Mouse (Mus musculus) forebrain, embryonic 11.5 days (tissue): ENCODE data around the gene Olfr124. TPM values are rescaled to one million over a fixed set of nuclear protein-coding genes. Genes with fewer than 3 reads are reported as not detected.

Experiments
- ATAC-seq: fragments of 200-750 bp; cut with Nextera tagmentation; replicated peaks from 2 replicates; pipeline ENCODE4 v1.8.0; 2017; ENCODE audit warnings: moderate TSS enrichment; ENCODE audit not compliant: low FRiP score
- DNase-seq: peaks from one replicate; pipeline ENCODE4 v3.0.0-alpha.2; 2017; ENCODE audit warnings: low spot score
- H3K27ac ChIP-seq: fragments of 300-500 bp; sonication (generic); 2 replicates; pipeline ENCODE4 v1.5.1; 2014; ENCODE audit warnings: low read depth, low read length
- H3K27me3 ChIP-seq: fragments of 300-500 bp; sonication (generic); 2 replicates; pipeline ENCODE4 v1.6.1; 2014; ENCODE audit warnings: mild to moderate bottlenecking, low read length, mixed read lengths; ENCODE audit not compliant: control insufficient read depth, insufficient read depth
- H3K36me3 ChIP-seq: fragments of 300-500 bp; sonication (generic); 2 replicates; pipeline ENCODE4 v1.6.1; 2014; ENCODE audit warnings: mild to moderate bottlenecking, low read length, moderate library complexity, mixed read lengths; ENCODE audit not compliant: control insufficient read depth, insufficient read depth
- H3K4me1 ChIP-seq: fragments of 300-500 bp; sonication (generic); replicated peaks from 2 replicates; pipeline ENCODE4 v1.6.1; 2014; ENCODE audit warnings: low read length, mixed read lengths; ENCODE audit not compliant: control insufficient read depth, insufficient read depth
- H3K4me2 ChIP-seq: fragments of 300-500 bp; sonication (generic); 2 replicates; pipeline ENCODE4 v1.6.1; 2014; ENCODE audit warnings: low read depth, mild to moderate bottlenecking, low read length, moderate library complexity, mixed read lengths; ENCODE audit not compliant: severe bottlenecking
- H3K4me3 ChIP-seq: fragments of 300-500 bp; sonication (generic); 2 replicates; pipeline ENCODE4 v1.5.1; 2014; ENCODE audit warnings: low read depth, low read length
- H3K9ac ChIP-seq: fragments of 300-500 bp; sonication (generic); 2 replicates; pipeline ENCODE4 v1.6.1; 2014; ENCODE audit warnings: low read length
- H3K9me3 ChIP-seq: fragments of 300-500 bp; sonication (generic); 2 replicates; pipeline ENCODE4 v1.6.1; 2016; ENCODE audit warnings: low read length, mixed read lengths; ENCODE audit not compliant: control insufficient read depth
- WGBS: fragments of 180-500 bp; shearing (Covaris S2); extraction: QIAGEN DNeasy Blood & Tissue Kit; methylation state at CpG from one replicate; pipeline ENCODE4 v1.1.7; 2014; 5-methylcytosine and 5-hydroxymethylcytosine counted together
- polyA plus RNA-seq: library from polyadenylated mRNA; unstranded; fragments of >200 nt; fragmentation: Nextera tagmentation; extraction: Ambion mirVana; gene quantifications from 2 replicates; pipeline ENCODE4 v1.2.1, GENCODE M21; 2014

Gene Olfr124
- not detected in 2 replicates for polyA plus RNA-seq

GRCm38 (mm10) chr17:37799588-37799987 is at the start of gene Olfr124:
Gene Olfr124, plus strand, starts transcription at chr17:37799888.
- no peak for ATAC-seq
- no peak within 1 kb of the TSS for H3K27ac ChIP-seq
- H3K4me2 ChIP-seq, result no peak within 1 kb of the TSS
- WGBS, result 89% methylated on average over 3 of the region's 3 CpGs
- H3K4me1 ChIP-seq, result no peaks in the 10 kb centered on the region
- H3K9ac ChIP-seq, result no peak within 1 kb of the TSS
- H3K9me3 ChIP-seq, result no peaks in the 10 kb centered on the region
- no peak within 1 kb of the TSS for H3K4me3 ChIP-seq
- H3K36me3 ChIP-seq, result no peaks in the 10 kb centered on the region
- no peaks in the 10 kb centered on the region for H3K27me3 ChIP-seq
- no peak for DNase-seq

- no peak for ATAC-seq
- WGBS, result 89% methylated on average over 4 of the region's 4 CpGs
- Histone ChIP-seq H3K36me3 (no peaks in the 10 kb centered on the region), H3K4me2 (no peak within 1 kb of the TSS), H3K27me3 (no peaks in the 10 kb centered on the region), H3K27ac (no peak within 1 kb of the TSS), H3K4me3 (no peak within 1 kb of the TSS), H3K9ac (no peak within 1 kb of the TSS), H3K4me1 (no peaks in the 10 kb centered on the region), H3K9me3 (no peaks in the 10 kb centered on the region)
- no peak for DNase-seq
Observed at GRCm38 (mm10) chr17:37768307-37768706, 31.4 kb upstream of the Olfr124 start, which contains the start of gene Olfr122. Gene Olfr122, plus strand, starts transcription at chr17:37768607.

DNA sequence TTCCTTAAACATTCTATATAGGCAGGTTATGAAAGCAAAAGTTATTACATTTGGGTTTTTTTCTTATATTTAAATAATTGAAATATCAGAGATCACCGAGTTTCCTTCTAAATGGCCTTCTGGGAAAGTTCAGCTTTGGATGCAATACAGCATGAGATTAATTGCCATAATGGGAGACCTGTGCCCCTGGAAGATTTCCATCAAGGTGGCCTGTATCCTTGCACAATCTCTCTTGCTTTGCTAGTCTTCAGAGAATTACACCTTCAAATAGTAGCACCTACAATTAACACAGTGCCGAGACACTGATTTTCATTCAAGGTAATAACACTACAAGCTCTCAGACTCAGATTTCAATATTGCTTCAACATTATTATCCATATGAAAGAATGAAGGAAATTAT is 6.5 kb upstream of the Olfr124 start, which contains the start of gene Olfr123:
Gene Olfr123, plus strand, starts transcription at position 301 of the 400 bp plus-strand sequence.
- H3K27ac ChIP-seq, result no peak within 1 kb of the TSS
- DNase-seq, result no peak
- WGBS, result 91% methylated on average over 2 of the region's 2 CpGs
- H3K9me3 ChIP-seq, result no peaks in the 10 kb centered on the region
- no peak within 1 kb of the TSS for H3K9ac ChIP-seq
- no peak within 1 kb of the TSS for H3K4me3 ChIP-seq
- no peak within 1 kb of the TSS for H3K4me2 ChIP-seq
- H3K4me1 ChIP-seq, result no peaks in the 10 kb centered on the region
- no peaks in the 10 kb centered on the region for H3K27me3 ChIP-seq
- ATAC-seq, result no peak
- H3K36me3 ChIP-seq, result no peaks in the 10 kb centered on the region

DNA sequence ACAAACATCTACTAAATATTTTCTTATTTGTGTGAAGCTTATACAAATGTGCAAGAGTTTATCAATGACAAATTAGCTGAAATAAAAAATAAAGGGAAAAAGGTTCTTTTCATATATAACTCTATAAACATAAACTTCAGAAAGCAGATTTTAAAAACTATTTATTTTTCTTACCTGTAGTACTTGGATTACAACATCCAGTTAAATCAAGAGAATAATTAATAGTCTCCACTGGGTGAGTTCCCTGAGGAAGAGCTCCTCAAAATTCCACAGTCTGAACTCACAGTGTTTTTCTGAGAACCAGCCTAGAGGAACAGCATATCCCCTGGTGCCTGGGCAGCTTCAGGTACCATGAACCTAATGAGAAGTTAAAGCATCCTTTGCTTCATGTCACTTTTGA is 33.0 kb downstream of the Olfr124 start, which contains the start of gene Olfr125:
Gene Olfr125, plus strand, starts transcription at position 301 of the 400 bp plus-strand sequence.
- no peak for ATAC-seq

DNA sequence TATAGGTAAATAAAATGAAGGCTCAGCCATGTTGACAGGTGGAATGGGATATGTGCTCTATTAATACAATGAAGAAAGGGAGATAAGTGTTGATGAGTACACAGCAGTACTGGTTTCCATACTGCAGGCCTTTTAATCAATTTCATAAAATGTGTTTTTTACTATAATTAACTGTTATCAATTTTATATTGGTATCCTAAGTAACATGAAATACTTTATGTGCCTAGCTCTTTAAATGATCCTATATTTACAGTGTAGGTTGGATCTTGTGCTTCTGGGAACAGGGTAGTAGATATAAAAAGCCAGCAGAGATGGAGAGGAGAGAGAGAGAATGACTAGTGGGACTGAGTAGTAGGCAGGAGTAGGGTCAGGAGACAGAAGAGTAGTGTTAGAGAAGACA is 47.5 kb downstream of the Olfr124 start, which contains the start of gene Olfr126:
Gene Olfr126, plus strand, starts transcription at position 301 of the 400 bp plus-strand sequence.
- no peaks in the 10 kb centered on the region for H3K4me1 ChIP-seq
- H3K36me3 ChIP-seq, result no peaks in the 10 kb centered on the region
- H3K9ac ChIP-seq, result no peak within 1 kb of the TSS
- H3K4me2 ChIP-seq, result no peak within 1 kb of the TSS
- no peak within 1 kb of the TSS for H3K4me3 ChIP-seq
- no peak within 1 kb of the TSS for H3K27ac ChIP-seq
- no peak for DNase-seq
- ATAC-seq, result no peak
- H3K9me3 ChIP-seq, result no peaks in the 10 kb centered on the region
- H3K27me3 ChIP-seq, result no peaks in the 10 kb centered on the region

More for the DNA sequence above, 33.0 kb downstream of the Olfr124 start, which contains the start of gene Olfr125:
- Histone ChIP-seq H3K27ac (no peak within 1 kb of the TSS), H3K4me1 (no peaks in the 10 kb centered on the region), H3K36me3 (no peaks in the 10 kb centered on the region), H3K4me3 (no peak within 1 kb of the TSS), H3K27me3 (no peaks in the 10 kb centered on the region), H3K9ac (no peak within 1 kb of the TSS), H3K9me3 (no peaks in the 10 kb centered on the region), H3K4me2 (no peak within 1 kb of the TSS)
- DNase-seq, result no peak

Other genes with a start within 250 kb of the Olfr124 start
- gene Olfr112, start 230.4 kb upstream of the Olfr124 start, polyA plus RNA-seq, result not detected in 2 replicates
- gene Olfr113, start 222.2 kb upstream of the Olfr124 start, polyA plus RNA-seq, result not detected in 2 replicates
- gene Olfr114, start 207.1 kb upstream of the Olfr124 start, polyA plus RNA-seq, result not detected in 2 replicates
- not detected in 2 replicates for gene Olfr115, start 172.8 kb upstream of the Olfr124 start, polyA plus RNA-seq
- not detected in 2 replicates for gene Olfr116, start 172.7 kb upstream of the Olfr124 start, polyA plus RNA-seq
- gene Olfr117, start 136.1 kb upstream of the Olfr124 start, polyA plus RNA-seq, result not detected in 2 replicates
- not detected in 2 replicates for gene Olfr118, start 132.9 kb upstream of the Olfr124 start, polyA plus RNA-seq
- not detected in 2 replicates for gene Olfr119, start 103.3 kb upstream of the Olfr124 start, polyA plus RNA-seq
- not detected in 2 replicates for gene Olfr120, start 78.1 kb upstream of the Olfr124 start, polyA plus RNA-seq
- gene Olfr121, start 51.0 kb upstream of the Olfr124 start, polyA plus RNA-seq, result not detected in 2 replicates
- not detected in 2 replicates for gene Olfr122, start 31.3 kb upstream of the Olfr124 start, polyA plus RNA-seq
- not detected in 2 replicates for gene Olfr123, start 6.4 kb upstream of the Olfr124 start, polyA plus RNA-seq
- not detected in 2 replicates for gene Olfr125, start 33.1 kb downstream of the Olfr124 start, polyA plus RNA-seq
- not detected in 2 replicates for gene Olfr126, start 47.6 kb downstream of the Olfr124 start, polyA plus RNA-seq
- gene Olfr127, start 100.5 kb downstream of the Olfr124 start, polyA plus RNA-seq, result not detected in 2 replicates
- not detected in 2 replicates for gene Olfr128, start 120.7 kb downstream of the Olfr124 start, polyA plus RNA-seq
- gene Olfr761, start 153.2 kb downstream of the Olfr124 start, polyA plus RNA-seq, result not detected in 2 replicates